Mouse (Mus musculus) lung, postnatal 36 days (tissue): ENCODE measurements around the gene Vash2.
"Not testable (repeated sequence)": the region's sequence is repeated elsewhere in the genome, so short reads cannot be mapped to it uniquely, and the experiment has no call there.

Source experiments
- DNase-seq: peaks from one replicate; pipeline ENCODE4 v3.0.0; 2022; ENCODE audit warnings: mixed read lengths

The Vash2 gene

GRCm38 (mm10) chr1:190979100-190979563, at the start of gene Vash2:
Vash2 (minus strand) TSS chr1:190979296.
- peak; percentile 85 for DNase-seq

- peak; percentile 100 for DNase-seq
Observed at GRCm38 (mm10) chr1:191026021-191026713, 47.1 kb upstream of the Vash2 start, which contains the start of gene Flvcr1. Flvcr1 (minus strand) TSS chr1:191026158.

DNA sequence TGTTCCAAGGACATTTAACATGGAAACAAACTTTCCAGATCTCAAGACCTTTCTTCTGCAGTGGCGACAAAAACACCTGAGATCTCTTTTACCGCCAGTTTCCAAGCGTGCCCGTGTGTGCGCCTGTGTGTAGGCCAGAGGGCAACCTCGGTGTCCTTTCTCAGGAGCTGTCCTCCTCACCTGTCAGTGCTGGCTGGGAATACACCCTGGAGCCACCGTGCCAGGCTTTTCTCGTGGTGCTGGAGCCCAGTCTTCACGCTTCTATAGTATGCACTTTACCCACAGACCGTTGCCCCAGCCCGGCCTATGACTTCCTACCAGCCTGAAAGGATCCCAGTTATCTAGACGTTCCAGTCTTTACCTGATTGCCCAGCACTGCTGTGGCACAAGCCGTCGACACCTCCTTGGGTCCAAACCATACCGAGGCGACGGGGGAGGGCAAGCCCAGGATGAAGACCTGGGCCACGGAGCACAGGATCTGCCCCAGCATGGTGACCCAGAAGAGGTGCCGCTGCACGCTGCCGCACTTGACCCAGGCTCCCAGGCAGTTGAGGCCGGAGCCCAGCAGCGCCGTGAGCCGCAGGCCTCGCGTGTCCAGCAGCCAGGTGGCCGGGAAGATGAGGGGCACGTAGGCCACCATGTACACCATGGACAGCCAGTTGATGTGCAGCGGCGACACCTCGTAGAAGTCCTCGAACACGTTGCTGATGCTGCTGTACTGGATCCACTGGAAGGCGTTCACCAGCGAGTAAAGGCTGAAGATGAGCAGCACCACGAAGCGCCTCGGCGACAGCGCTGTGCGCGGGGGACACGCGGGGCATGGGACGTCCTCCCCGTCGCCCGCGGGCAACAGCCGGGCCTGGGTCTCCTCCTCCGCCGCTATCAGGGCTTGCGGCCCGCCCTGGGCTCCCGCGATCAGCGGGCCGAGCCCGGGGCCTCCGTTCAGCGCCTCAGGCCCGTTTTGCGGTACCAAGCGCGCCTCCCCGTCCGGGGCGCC, 46.2 kb upstream of the Vash2 start:
- DNase-seq, result peak; percentile 22

DNA sequence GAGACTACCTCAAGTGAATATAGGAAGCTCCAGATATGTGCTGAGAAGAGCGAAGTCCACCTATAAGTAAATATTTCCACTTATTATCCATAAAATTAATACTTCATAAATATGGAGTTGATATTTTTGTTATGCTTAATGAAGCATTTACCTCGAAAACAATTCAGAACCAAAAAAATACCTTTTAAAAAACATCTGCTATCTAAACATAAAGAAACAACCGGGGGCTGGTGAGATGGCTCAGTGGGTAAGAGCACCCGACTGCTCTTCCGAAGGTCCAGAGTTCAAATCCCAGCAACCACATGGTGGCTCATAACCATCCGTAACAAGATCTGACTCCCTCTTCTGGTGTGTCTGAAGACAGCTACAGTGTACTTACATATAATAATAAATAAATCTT, 44.7 kb upstream of the Vash2 start:
- not testable (repeated sequence) for DNase-seq

GRCm38 (mm10) chr1:191023140-191023539, 44.0 kb upstream of the Vash2 start:
- DNase-seq, result peak; percentile 71

GRCm38 (mm10) chr1:191021016-191021415, 41.9 kb upstream of the Vash2 start:
- no peak for DNase-seq

- no peak for DNase-seq
Observed at GRCm38 (mm10) chr1:191020217-191020924, 41.3 kb upstream of the Vash2 start.

- DNase-seq, result no peak
Observed at GRCm38 (mm10) chr1:191019803-191020202, 40.7 kb upstream of the Vash2 start.

DNA sequence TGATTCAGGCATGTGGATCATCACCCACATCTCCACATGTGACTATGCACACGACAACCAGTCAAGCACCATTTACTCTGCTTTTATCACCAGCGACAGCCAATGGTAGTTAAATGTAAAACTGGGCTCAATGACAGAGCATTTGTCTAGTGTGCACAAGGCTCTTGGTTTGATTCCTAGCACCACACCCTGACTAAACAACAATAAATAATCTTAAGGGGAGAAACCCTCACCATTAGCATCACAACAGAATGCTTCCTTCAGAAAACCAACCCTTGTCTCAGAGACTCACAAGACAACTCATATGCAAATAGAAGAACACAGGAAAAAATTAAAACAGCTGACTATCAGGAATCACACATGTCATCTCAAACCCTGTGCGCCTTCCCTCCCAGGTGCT, 35.2 kb upstream of the Vash2 start:
- no peak for DNase-seq

DNA sequence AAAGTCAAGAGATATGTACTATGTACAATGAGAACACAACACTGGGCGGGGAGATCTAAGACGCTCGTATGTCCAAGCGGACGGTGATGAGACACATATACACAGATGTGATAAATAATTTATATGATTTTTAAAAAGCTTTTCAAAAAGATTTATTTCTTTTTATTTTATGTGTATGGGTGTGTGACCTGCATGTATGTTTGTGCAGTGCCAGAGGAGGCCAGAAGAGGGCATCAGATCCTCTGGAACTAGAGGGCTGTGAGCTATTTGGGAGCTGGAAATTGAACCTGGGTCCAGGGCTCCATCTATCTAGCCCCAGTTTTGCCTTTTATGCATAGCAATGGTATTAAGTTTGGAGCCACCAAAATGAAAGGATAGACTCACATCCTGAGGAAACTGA, 29.6 kb upstream of the Vash2 start:
- DNase-seq, result peak; percentile 30

GRCm38 (mm10) chr1:191002201-191002600, 23.1 kb upstream of the Vash2 start:
- peak; percentile 42 for DNase-seq

GRCm38 (mm10) chr1:191000686-191001085, 21.6 kb upstream of the Vash2 start:
- DNase-seq, result no peak

GRCm38 (mm10) chr1:190998027-190998426, 18.9 kb upstream of the Vash2 start:
- no peak for DNase-seq

DNA sequence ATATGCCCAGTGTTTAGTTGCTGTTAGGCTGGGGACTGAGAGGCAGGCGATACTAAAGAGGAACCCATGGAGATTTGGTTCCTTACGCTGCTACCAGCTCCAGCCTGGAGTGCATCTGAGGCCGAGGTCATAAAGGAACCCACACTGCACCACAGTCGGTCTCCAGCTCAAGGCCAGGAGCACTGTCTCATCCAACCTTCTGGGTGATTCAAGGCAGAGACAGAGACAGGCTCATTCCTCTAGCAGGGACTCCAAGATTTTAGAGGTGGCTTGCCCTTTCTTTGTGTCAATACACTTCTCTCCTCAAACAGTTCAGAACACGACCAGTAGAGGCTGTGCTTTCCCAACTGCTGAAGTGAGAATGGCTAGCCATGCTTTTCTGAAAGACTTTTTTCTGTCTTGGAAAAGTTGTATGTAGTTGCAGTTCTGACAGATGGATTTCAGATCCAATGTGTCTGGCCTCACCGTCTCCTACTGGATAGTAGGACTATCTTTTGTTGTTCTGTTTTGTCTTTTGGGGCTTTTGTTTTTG, 17.3 kb upstream of the Vash2 start:
- no peak for DNase-seq

DNA sequence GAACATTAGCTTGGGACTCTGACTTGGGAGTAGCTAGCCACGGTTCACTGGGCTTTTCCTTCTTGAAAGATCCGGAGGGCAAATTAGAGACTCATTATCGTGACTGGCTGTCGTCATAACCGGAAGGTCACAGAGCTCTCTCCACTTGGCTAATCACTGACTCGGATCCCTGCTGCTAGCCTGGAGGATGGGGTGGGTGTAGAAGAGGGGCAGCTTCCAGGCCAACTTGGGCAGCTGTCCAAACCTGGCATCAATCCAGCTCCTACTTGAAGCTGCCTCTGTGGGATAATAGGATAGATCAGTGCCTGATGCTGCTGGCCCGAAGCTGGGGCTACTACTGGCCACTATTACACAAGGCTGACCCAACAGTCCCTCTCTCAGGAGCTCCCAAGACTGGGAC, 16.5 kb upstream of the Vash2 start:
- peak; percentile 16 for DNase-seq

DNA sequence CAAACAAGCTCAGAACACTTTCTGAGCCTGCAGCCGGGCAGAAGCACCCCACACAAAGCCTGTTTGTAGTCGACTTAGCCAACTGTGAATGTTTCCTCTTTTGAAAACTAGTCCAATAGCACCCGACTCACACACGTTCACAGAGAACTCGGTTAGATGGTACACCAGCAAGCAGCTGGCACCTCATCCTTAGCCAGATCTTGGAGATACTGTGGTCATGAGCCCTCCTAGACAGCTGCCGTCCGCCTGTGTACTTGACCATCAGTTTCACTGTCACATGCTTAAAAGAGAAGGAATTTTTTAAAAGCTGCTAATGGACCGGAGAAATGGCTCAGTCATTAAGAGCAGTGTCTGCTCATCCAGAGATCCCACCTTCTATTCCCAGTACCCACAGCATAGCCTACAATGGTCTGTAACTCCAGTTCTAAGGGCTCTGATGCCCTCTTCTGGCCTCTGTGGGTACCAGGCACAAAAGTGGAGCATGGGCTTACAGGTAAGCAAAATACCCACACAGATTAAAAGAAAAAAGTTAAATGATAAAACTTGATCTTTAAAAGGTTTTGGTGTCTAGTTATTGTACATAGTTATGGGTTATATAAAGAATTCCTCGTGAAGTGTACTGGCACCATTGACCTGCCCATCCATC, 10.5 kb upstream of the Vash2 start:
- no peak for DNase-seq

DNA sequence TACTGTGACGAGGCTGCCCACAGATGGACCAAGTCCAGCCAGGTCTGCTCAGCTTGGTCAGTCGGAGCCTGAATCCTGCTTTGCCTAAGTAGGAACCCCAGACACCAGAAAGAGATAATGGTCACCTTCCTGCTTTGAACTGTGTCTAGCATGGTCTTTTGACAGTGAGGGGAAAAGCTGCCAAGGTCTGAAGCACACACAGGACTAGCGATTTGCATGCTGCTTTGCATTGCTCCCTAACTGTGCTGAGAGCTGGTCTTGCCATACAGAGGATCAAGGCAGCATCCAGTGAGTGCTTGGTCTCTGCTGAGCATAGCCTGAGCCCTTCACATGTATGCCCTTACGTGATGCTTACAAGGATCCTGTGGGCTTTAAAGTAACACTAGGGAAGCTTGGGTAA, 2.3 kb upstream of the Vash2 start:
- DNase-seq, result no peak

DNA sequence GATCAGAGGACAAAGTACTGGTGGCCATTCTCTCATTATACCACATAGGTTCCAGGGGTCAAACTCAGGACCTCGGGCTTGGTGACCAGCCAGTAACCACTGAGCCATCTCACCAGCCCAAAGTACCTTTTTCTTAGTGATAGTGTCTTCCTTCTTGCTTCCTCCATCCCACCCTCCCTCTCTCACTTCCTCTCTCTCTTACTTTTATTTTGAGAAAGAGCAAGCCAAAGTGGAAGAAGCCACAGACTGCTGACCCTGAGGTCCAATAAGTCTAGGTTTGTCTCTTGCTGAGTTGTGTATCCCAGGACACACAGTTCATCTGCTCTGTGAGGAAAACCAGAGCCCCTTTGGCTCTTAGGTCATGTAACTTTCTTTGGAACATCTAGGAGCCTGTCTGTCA, 1.4 kb upstream of the Vash2 start:
- no peak for DNase-seq

- DNase-seq, result no peak
Observed at GRCm38 (mm10) chr1:190978511-190979073, 504 bp downstream of the Vash2 start.

DNA sequence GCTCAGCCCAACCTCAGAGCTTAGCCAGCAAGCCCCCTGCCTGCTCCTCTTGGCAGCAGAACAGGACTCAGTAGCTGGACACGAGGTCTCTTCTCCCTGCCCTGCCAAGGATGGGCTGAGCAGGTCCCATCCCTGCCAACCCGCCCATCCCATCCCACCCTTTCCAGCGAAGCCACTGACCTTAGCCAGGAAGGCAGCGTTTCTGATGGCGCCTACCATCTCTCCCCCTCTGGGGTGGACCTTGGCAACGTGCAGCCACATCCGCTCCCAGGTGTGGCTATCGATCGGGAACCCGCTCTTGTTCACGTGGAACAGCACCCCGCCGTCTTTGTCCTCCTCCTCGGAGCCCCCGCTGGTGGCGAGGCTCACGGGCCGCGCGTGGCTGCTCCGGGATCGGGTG, 1.1 kb downstream of the Vash2 start:
- DNase-seq, result no peak

- no peak for DNase-seq
Observed at GRCm38 (mm10) chr1:190976887-190977573, 2.1 kb downstream of the Vash2 start.
